Mouse (Mus musculus) E14TG2a.4 (cell line): Measurements from ENCODE around the gene Carm1.

Experiments used
- H3K27me3 ChIP-seq: 2 replicates; pipeline ENCODE4 v1.6.1; 2014; ENCODE audit warnings: low read length, control low read depth; ENCODE audit not compliant: insufficient read depth
- H3K36me3 ChIP-seq: 2 replicates; pipeline ENCODE4 v1.6.1; 2014; ENCODE audit warnings: low read length, control low read depth; ENCODE audit not compliant: insufficient read depth
- H3K4me1 ChIP-seq: replicated peaks from 2 replicates; pipeline ENCODE4 v1.6.1; 2014; ENCODE audit warnings: low read depth, low read length, control low read depth
- H3K4me3 ChIP-seq: replicated peaks from 2 replicates; pipeline ENCODE4 v1.5.1; 2014; ENCODE audit warnings: mild to moderate bottlenecking, low read length
- H3K9me3 ChIP-seq: 2 replicates; pipeline ENCODE4 v1.6.1; 2014; ENCODE audit warnings: low read length, control low read depth
- CTCF ChIP-seq: conservative IDR thresholded peaks from 2 replicates; pipeline ENCODE4 v1.5.1; 2014; ENCODE audit warnings: low read length
- NANOG ChIP-seq: IDR thresholded peaks from 2 replicates; pipeline ENCODE4 v1.6.1; 2014; ENCODE audit warnings: borderline replicate concordance, low read length, mixed read lengths
- POU5F1 ChIP-seq: IDR thresholded peaks from 2 replicates; pipeline ENCODE4 v1.6.1; 2014; ENCODE audit warnings: low read length, borderline replicate concordance

Gene Carm1

DNA sequence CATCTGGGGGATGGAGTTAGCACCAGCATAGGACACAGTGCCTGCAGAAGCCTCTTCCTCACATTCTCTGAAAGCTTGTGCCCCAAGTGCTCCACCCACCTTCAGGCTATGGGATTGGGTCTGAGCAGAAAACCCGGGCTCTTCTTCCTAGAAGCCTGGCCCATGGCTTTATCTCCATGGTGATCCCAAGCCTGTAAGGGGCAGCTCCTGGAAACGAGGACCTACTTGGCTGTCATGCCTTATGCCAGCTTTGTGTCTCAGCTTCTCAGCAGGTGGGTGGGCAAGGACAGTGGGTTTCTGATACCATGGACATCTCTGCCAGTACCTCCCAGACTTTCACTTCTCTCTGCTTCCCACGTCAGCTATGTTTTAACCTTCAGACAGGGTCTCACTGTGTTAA, 31.5 kb downstream of the Carm1 start:
- Histone ChIP-seq H3K4me3 (no peak overlapping the region), H3K27me3 (no peaks in the 10 kb centered on the region), H3K36me3 (peaks cover 99% of the 10 kb centered on the region), H3K9me3 (no peaks in the 10 kb centered on the region), H3K4me1 (peaks cover 41% of the 10 kb centered on the region)
- TF ChIP-seq POU5F1 (no peak), NANOG (no peak), CTCF (no peak)

DNA sequence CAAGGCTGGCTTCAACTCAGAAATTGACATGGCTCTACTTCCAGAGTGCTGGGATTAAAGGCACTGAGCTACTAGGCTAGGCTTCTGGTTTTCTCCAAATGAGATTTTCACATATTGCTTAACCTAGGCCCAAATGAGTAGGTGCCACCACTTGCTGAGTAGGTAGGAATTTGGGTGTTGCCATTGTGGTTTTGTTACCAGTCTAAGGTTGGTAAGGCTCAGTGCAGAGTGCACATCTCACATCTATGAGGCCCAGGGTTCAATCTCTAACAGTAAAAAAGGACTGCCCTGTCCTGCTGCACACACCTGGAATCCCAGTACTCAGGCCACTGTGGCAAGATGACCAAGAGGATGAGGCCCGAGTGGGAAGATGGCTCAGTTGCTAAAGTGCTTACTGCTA, 38.7 kb downstream of the Carm1 start:
- no peaks in the 10 kb centered on the region for H3K27me3 ChIP-seq
- no peak overlapping the region for H3K4me3 ChIP-seq
- peaks cover 100% of the 10 kb centered on the region for H3K36me3 ChIP-seq
- H3K9me3 ChIP-seq: no peaks in the 10 kb centered on the region
- peaks cover 47% of the 10 kb centered on the region for H3K4me1 ChIP-seq
- no peak for TF ChIP-seq NANOG
- no peak for TF ChIP-seq CTCF
- TF ChIP-seq POU5F1: no peak

DNA sequence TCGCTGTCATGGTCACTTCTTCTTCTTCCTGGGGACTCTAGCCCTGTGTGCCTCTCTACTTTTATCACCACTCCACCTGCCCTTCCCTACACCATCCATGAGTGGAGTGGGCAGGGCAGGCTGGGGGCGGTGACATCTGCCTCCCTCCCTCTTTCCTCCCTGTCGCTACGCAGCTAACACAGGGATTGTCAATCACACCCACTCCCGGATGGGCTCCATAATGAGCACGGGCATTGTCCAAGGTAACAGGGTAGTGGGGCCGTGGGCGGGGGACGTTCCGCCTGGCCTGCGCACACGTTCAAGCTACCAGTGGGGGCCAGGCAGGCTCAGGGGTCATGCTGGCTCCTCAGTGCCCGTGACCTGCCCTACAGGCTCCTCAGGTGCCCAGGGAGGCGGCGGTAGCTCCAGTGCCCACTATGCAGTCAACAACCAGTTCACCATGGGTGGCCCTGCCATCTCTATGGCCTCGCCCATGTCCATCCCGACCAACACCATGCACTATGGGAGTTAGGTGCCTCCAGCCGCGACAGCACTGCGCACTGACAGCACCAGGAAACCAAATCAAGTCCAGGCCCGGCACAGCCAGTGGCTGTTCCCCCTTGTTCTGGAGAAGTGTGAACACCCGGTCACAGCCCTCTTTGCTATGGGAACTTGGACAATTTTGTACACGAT, 41.1 kb downstream of the Carm1 start:
- TF ChIP-seq POU5F1 (no peak), CTCF (no peak), NANOG (no peak)
- peaks cover 92% of the 10 kb centered on the region for H3K36me3 ChIP-seq
- H3K4me3 ChIP-seq: peak overlapping the region; percentile 51
- H3K4me1 ChIP-seq: peaks cover 61% of the 10 kb centered on the region
- H3K9me3 ChIP-seq: no peaks in the 10 kb centered on the region
- H3K27me3 ChIP-seq: no peaks in the 10 kb centered on the region

DNA sequence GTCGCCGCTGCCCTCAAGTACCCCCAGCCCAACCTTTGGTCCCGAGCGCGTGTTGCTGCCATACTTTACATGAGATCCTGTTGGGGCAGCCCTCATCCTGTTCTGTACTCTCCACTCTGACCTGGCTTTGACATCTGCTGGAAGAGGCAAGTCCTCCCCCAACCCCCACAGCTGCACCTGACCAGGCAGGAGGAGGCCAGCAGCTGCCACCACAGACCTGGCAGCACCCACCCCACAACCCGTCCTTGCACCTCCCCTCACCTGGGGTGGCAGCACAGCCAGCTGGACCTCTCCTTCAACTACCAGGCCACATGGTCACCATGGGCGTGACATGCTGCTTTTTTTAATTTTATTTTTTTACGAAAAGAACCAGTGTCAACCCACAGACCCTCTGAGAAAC, 41.7 kb downstream of the Carm1 start:
- H3K4me3 ChIP-seq: peak overlapping the region; percentile 51; the same call in 1 of the 2 replicates
- no peaks in the 10 kb centered on the region for H3K9me3 ChIP-seq
- TF ChIP-seq POU5F1: no peak
- TF ChIP-seq CTCF: no peak
- no peak for TF ChIP-seq NANOG
- peaks cover 57% of the 10 kb centered on the region for H3K4me1 ChIP-seq
- H3K36me3 ChIP-seq: peaks cover 87% of the 10 kb centered on the region
- no peaks in the 10 kb centered on the region for H3K27me3 ChIP-seq

DNA sequence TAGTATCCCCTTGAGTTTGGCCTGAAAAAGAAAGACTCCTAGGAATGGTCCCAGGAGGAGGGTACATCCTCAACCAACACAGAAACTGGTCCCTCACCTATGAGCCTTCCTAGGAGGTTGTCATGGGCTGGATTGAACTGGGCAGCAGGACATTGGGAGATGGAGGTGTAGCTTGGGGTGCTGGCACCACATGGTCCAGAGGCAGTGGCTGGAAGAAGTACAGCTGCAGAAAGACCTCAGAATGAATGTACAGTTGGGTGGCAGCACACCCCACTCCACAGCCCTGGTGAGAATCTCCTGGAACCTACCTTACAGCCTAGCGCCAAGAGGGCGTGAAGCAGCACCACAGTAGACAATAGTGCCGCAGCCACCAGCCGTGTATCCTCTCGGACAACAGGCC, 42.8 kb downstream of the Carm1 start:
- Histone ChIP-seq H3K9me3 (no peaks in the 10 kb centered on the region), H3K4me3 (no peak overlapping the region), H3K36me3 (peaks cover 85% of the 10 kb centered on the region), H3K4me1 (peaks cover 65% of the 10 kb centered on the region), H3K27me3 (no peaks in the 10 kb centered on the region)
- TF ChIP-seq NANOG (no peak), CTCF (no peak), POU5F1 (no peak)

DNA sequence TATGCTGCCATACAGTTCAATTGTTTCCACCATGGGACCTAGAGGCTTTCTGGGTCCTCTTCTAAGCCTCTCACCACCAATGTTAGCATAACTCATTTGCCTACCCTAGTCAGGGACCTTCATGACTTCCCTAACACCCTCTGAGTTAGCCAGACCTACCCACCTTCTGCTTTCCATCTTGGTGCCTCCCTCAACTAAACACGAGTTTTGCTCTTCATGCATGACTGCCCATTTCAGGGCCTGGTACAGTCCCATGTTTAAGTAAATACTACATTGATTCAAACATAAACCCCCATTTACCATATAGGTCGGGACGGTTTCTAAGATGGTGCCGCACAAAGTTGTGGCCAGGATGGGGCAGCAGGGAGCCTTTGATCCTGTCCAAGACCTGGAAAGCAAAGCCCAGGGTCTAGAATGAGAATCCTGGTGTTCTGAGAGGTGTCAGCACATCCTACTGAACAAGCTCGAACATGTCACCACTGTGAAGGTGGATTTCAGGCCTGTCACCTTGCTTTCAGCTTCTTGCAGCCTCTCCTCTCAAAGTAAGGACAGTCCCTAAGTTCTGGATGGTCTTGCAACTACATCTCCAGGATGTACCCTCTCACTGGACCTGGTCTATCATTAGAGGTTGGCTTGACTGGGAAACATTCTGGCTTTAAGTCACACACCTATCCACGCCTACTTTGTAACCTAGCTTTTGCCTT, 44.6 kb downstream of the Carm1 start:
- TF ChIP-seq NANOG (no peak), POU5F1 (no peak), CTCF (no peak)
- peaks cover 71% of the 10 kb centered on the region for H3K4me1 ChIP-seq
- H3K9me3 ChIP-seq: no peaks in the 10 kb centered on the region
- peak overlapping the region; percentile 97 for H3K4me3 ChIP-seq
- no peaks in the 10 kb centered on the region for H3K27me3 ChIP-seq
- peaks cover 85% of the 10 kb centered on the region for H3K36me3 ChIP-seq

DNA sequence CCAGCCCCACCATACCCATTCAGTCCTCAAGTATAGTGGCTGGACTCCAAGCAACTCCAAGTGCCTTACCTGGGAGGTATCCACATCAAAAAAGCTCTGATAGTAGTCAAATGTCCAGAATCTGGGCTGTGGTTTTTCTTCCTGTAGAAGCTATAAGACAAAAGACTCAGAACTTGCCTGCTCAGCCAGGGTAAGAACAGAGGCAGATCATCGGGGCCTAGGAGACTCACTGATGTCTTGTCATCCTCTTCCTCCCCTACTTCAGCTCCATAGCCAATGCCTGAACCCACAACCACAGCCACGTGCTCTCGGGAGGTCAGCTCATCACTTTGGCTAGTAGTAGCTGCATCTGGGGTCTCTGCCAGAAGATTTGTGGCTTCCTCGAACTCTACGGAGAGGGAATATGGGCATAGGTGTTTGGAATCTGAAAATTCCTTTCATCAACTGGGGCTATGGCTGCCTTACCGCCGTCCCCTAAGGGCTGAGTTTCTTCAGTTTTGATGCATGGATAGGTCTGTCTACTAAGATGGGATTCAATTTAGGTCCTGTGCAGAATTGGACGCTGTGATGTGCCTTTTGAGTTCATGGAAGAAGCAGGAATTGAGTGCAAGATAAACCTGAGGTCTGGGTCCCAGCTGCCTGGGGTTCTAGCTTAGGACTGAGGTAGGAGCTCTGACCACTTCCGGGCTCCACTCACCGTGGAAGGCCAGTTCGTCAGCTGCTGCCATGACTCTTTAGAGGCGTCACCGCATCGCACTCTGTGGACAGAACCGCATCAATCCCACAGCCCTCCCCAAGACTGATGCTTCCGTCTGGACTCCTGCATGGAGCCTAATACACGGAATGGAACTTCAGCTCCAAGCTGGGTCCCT, 45.4 kb downstream of the Carm1 start:
- peaks cover 82% of the 10 kb centered on the region for H3K36me3 ChIP-seq
- TF ChIP-seq POU5F1: no peak
- no peak for TF ChIP-seq CTCF
- TF ChIP-seq NANOG: no peak
- peak overlapping the region; percentile 97 for H3K4me3 ChIP-seq
- H3K9me3 ChIP-seq: no peaks in the 10 kb centered on the region
- no peaks in the 10 kb centered on the region for H3K27me3 ChIP-seq
- H3K4me1 ChIP-seq: peaks cover 66% of the 10 kb centered on the region

DNA sequence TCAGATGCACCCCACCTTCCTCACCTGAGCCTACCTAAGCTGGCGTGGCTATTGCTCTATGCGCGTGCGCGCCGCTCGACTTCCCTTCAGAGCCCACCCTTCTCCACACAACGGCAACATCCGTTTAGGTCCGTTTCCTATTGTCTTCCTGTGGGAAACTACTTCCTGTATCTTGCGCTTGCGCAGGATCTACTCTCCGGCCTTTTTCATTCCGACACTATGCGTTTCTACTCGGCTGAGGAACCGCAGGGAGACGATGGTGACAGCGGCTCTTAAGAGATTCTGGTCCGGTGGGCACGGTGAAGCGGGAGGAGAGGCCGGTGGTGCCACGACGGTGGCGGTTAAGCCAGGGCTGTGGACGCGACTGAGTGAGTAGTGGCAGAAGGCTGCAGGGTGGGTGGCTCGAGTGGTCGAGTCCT, 46.0 kb downstream of the Carm1 start, which contains the start of the genes Timm29 and Yipf2:
TSS of gene Timm29 (plus strand) at position 20 of the 419 bp plus-strand sequence.
TSS of gene Yipf2 (minus strand) at position 126 of the 419 bp plus-strand sequence.
- no peaks in the 10 kb centered on the region for H3K27me3 ChIP-seq
- peaks cover 60% of the 10 kb centered on the region for H3K4me1 ChIP-seq
- peak within 1 kb of the TSS; percentile 97 for H3K4me3 ChIP-seq
- H3K36me3 ChIP-seq: peaks cover 75% of the 10 kb centered on the region
- no peaks in the 10 kb centered on the region for H3K9me3 ChIP-seq
- TF ChIP-seq CTCF: no peak
- TF ChIP-seq POU5F1: 0 out of 2 replicates have a peak, but pooled peaks have one; percentile 38
- no peak for TF ChIP-seq NANOG
